Mouse (Mus musculus) layer of hippocampus, adult 11-12 months (tissue): Measurements from ENCODE around the gene Rnf217.

Experiments
- DNase-seq: peaks from one replicate; pipeline ENCODE4 v3.0.0; 2022; ENCODE audit warnings: low spot score

Rnf217 gene

GRCm38 (mm10) chr10:31553302-31553701 is 55.7 kb downstream of the Rnf217 start:
- DNase-seq, result no peak

- no peak for DNase-seq
These were observed 57.1 kb downstream of the Rnf217 start for GRCm38 (mm10) chr10:31551850-31552249.

GRCm38 (mm10) chr10:31551362-31551761 is 57.6 kb downstream of the Rnf217 start:
- DNase-seq, result no peak

GRCm38 (mm10) chr10:31547156-31547555 is 61.8 kb downstream of the Rnf217 start:
- DNase-seq, result no peak

DNA sequence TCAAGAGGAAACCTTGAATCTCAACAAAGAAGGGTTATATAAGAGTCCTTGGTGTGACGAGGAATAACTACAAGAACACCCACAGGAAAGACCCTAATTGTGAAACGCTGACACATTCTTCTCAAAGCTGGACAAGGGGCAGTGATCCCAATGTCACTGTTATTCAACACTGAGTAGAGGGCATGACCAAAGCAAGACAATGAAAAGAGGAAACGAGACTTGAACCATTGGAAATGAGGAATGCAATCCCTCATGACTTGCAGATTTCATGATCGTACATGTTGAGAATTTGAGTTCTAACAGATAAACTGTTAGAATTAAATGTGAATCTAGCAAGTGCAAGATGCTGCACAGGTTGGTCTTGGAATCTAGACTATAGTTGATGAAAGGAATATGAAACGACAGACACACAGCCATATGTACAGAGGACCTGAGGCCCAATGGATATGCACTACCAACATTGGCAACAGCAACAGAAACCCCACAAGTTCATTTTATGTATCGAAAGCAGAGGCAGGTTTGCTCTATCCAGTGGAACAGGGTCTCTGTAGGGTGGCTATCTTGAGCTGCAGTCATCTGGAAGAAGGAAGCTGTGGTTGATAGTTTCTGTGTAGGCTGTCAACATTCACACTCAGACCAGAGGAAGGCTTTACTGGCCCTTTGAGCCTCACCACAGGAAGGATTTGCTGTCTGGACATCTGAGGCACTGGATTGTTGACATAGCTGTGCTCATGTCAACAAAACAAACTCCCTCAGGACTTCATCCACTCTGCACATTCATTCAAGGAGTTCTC is 64.6 kb downstream of the Rnf217 start:
- no peak for DNase-seq

DNA sequence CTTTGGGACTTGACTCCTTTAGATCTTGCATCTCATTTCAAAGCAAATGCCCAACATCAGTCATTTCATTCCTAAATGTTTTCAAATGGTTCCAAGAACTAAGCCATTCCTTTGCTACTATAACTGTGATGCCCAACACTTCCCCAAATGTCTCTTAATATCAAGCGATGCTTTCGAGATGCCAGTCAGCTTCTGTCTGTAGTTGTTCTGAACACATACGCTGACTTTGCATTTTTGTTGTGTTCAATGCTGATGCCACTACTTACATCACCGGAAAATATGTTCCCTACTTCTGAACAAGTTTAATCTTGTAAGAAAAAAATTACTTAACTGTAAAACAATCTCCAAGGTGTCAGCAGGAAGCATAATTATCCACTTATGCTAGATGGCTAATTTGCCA is 68.5 kb downstream of the Rnf217 start:
- no peak for DNase-seq

DNA sequence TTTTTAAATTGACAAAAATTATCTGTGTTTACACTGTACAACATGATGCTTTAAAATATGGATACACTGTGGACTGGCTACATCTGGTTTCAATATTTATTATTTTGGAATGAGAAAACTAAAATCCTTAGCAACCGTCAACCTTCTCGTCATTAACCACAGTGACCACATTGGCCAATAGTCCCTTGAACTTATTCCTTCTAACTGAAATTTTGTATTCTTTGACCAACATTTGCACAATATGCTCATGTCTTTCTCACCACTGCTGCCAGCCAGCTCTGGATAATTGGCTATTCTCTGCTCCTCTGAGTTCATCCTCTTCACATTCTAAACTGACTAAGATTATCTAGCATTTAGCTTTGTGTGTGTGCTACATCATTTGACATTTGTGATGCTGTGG is 69.6 kb downstream of the Rnf217 start:
- DNase-seq, result no peak

- DNase-seq, result no peak
These were observed 70.3 kb downstream of the Rnf217 start for GRCm38 (mm10) chr10:31538721-31539120.

- DNase-seq, result no peak
These were observed 70.7 kb downstream of the Rnf217 start for GRCm38 (mm10) chr10:31538243-31538642.

- no peak for DNase-seq
These were observed 71.8 kb downstream of the Rnf217 start for GRCm38 (mm10) chr10:31537213-31537612.

- no peak for DNase-seq
These were observed 73.9 kb downstream of the Rnf217 start for GRCm38 (mm10) chr10:31535046-31535445.

DNA sequence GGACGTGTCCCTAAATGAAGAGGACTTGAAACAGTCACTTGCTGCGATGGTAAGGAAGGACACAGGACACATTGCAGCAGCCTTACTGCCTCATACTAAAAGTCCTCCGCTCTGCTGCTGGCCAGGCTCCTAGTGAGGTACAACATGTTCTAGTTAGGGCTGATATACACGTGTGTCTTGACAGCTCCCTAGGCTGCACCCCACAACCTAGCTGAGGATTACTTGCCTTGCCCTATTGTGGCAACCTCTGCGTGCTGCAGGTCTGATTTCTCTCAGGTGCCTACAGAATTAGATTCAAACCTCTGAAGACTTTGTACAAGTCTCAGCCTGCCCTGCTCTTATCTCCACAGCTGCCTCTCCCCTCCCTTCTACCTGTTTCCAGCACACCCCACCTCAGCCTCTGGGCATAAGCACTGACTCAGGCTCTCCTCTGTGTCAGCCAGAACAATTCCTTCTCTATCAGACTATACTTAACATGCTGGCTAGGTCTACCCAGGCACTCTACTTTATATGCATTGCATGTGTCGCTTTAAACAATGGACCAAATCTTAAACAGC is 75.6 kb downstream of the Rnf217 start:
- no peak for DNase-seq

GRCm38 (mm10) chr10:31532782-31533181 is 76.2 kb downstream of the Rnf217 start:
- DNase-seq, result no peak

DNA sequence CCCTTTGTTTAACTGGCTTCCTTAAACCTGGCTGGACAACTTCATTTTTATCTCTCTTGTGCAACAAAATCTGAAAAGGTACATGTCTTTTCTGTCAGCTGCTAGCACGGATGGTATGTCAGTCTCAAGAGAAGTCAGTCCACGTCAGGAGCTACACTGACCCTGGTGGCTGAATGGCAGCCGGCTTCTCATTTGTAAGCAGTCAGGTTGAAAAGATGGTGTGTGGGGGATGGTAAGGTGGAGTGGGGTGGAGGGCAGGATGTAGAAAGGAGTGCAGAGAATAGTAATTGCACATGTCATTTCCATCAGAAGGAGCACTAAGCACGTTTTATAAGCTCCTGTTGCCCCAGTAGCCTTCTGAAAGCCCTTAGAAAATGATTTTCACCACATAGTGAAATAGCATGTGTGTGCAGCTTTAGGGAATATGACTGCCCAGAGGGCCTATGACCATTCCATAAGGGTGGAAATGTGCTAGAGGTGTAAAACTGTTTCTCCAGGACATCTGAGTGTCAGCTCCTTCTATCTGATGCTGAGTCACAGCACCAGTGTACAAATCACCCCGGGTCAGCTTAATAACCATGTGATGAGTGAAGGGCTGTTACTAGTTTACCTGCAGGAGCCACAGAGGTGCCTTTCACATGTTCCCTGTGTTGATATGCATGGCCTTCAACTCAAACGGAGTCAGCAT is 80.5 kb downstream of the Rnf217 start:
- DNase-seq, result no peak

DNA sequence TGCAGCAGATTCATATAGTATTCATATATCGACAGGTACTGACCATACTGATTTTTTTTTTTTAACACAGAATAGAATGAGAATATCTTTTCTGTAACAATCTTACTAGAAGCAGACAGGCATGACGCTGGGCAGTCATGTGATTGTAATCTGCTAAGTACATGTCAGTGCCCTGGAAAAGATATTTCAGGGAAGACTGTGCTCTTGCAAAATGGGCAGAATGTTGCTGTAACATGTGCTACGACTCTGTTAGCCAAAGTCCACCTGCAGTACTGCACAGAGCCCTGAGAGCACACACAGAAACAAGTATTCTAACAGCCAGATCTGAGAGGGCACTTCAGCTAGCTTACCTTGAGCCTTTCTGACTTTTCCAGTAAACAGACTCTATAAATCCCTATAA is 83.3 kb downstream of the Rnf217 start:
- DNase-seq, result no peak

DNA sequence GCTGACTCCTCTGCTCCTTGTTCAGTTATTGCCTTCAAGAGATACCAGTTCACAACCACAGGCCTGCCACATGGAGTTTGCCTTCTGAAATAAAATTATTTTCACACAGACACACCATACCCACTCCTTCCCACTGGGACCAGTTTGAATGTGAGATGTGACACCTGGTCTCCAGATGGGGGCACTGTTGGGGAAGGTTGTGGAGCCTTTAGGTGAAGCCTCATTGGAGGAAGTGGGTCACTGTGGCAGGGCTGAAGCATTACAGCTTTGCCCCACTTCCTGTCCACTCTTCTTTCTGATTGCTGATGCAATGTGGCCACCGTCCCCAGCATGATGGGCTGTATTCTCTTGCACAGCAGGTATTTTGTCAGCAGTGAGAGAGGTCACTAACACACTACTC is 89.6 kb downstream of the Rnf217 start:
- no peak for DNase-seq

DNA sequence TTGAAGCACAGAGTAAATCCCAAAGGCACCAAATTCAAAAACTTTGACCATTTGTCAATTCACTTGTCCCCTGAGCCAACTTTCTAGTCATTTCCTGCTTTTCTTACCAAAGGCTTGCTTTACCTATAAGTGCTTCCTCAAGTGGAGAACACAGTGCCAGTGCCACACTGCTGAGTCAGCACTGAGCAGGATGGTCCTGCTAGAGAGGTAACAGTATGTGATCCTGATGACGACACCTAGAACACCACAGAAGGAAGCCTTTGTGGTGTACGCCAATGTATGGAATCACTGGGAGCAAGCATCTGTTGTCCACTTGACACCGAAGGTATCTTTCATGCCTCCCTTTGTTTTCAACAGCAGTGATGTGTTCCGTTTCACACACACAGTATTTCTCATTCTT is 90.8 kb downstream of the Rnf217 start:
- DNase-seq, result no peak

DNA sequence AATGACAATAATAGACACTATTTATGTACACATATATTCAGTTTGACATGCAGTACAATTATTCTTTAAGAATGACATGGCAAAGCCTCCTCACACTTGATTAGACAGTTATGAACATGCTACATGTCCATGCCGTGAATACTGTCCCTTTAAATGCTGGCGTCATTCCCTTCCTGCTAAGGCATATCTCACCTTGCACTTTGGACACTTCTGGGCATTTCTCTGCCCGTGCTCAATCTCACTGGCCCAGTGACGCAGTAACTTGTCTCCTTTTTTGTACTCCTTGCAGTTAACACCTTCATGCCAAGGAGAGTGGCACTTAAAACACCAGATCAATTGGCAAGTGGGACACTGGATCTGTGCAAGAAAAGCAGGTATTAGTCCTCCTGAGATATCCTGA is 91.8 kb downstream of the Rnf217 start:
- no peak for DNase-seq

- peak; percentile 7 for DNase-seq
These were observed 93.1 kb downstream of the Rnf217 start for GRCm38 (mm10) chr10:31515897-31516296.

DNA sequence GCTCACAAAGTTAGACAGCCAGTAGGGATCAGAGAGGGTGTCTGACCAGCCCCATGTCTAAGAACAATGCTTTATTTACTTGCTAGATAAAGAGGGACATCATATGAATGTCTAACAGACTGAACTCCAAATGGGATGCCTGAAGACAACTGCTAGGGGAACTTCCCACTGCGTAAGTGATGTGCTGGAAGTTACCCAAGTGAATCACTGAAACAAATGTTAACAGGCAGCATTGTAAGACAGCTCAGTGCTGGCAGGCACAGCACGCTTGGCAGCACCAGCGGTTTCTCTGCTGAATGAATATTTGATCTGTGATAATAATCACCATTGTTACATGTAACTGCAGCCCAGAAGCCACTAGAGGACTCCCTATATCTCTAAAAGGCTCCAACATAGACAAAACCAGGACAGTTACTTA is 104.8 kb downstream of the Rnf217 start:
- DNase-seq, result peak; percentile 72

GRCm38 (mm10) chr10:31503542-31504133 is 105.3 kb downstream of the Rnf217 start:
- DNase-seq, result no peak

DNA sequence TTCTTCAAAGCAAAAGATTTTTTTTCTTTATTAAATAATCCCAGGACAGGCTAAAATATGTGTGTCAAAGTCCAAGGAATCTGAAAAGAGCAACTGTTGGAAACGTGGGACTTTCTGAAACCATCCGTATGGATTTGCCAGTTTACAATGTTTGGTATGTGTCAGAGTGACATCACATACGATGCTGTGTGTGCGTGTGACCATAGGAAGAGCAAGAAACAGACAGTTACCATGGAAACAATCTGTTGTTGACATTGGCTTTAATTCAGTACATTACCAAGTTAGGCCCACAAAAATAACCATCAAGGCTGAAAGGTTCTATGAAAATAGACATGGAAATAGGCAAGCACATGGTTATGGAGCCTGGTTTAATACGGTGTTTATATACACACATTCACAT is 107.3 kb downstream of the Rnf217 start:
- no peak for DNase-seq

GRCm38 (mm10) chr10:31496931-31497330 is 112.1 kb downstream of the Rnf217 start:
- no peak for DNase-seq
